8 mouse cellular contexts compared by ENCODE assay signal in genomic region chr7:119515492-119516271, GRCm38 (mm10). TPM values are rescaled to one million over a fixed set of nuclear protein-coding genes. Genes with fewer than 3 reads are reported as not detected.
DNase-seq lines count a peak whose midpoint lies in the region; ATAC-seq and TF ChIP-seq lines count a peak whose summit lies in the region.
"Had no signal": no experiment of that assay in that cellular context is flagged by ENCODE, and none has a peak within 500 bp of the region (broad histone marks: within the 10 kb centered on the region; RNA-seq: fewer than 3 reads in every experiment).

No protein-coding gene starts in this region.

- no peaks in the 10 kb centered on the region for H3K4me1 ChIP-seq in intestine, embryonic 14.5 days (replicated peaks; ENCODE audit: control insufficient read depth, insufficient read depth, low read length)
- H3K4me1 ChIP-seq in small intestine, adult 2 months (ENCODE audit: control insufficient read depth, insufficient read depth, insufficient read length, low read length), result peaks cover 7% of the 10 kb centered on the region; the same call in 1 of the 2 replicates
- H3K4me1 ChIP-seq: heart, embryonic 13.5 days had no signal

- peak; percentile 51; the same call in 1 of the 2 replicates for TF ChIP-seq CTCF in small intestine, adult 2 months (IDR thresholded peaks at IDR 0.05; ENCODE audit: extremely low read depth, insufficient read length, insufficient replicate concordance, low read depth, low read length)

- no peak overlapping the region for H3K9ac ChIP-seq in intestine, embryonic 14.5 days (ENCODE audit: low read length)
- H3K9ac ChIP-seq: heart, embryonic 13.5 days had no signal

- no peaks in the 10 kb centered on the region for H3K9me3 ChIP-seq in intestine, embryonic 14.5 days (ENCODE audit: control insufficient read depth, low read length)
- H3K9me3 ChIP-seq: heart, embryonic 13.5 days had no signal

- no peak overlapping the region for H3K4me3 ChIP-seq in intestine, embryonic 14.5 days (ENCODE audit: low read depth, low read length)
- H3K4me3 ChIP-seq in small intestine, adult 2 months (ENCODE audit: low read depth, low read length), result 0 out of 2 replicates have a peak overlapping the region, but pooled peaks have one; percentile 1
- H3K4me3 ChIP-seq: heart, embryonic 13.5 days had no signal

- peak; percentile 22 for DNase-seq in ovary, postnatal 14 days (ENCODE audit: low spot score)
- DNase-seq in ovary, postnatal 10 days (ENCODE audit: low spot score), result no peak
- DNase-seq in adrenal gland, postnatal 10 days, result peak; percentile 59
- peak; percentile 65 for DNase-seq in embryo, embryonic 10.5 days (ENCODE audit: low spot score)
- DNase-seq in intestine, embryonic 14.5 days (ENCODE audit: low spot score), result peak; percentile 70
- DNase-seq in lung, postnatal 14 days, result peak; percentile 48

- no peak overlapping the region for H3K4me2 ChIP-seq in intestine, embryonic 14.5 days (ENCODE audit: low read length)
- H3K4me2 ChIP-seq: heart, embryonic 13.5 days had no signal

- no peak overlapping the region for H3K27ac ChIP-seq in intestine, embryonic 14.5 days (ENCODE audit: low read depth)
- H3K27ac ChIP-seq in small intestine, adult 2 months (ENCODE audit: insufficient read depth, low read depth, low read length), result peak overlapping the region; percentile 26
- H3K27ac ChIP-seq: heart, embryonic 13.5 days had no signal

- no peaks in the 10 kb centered on the region for H3K27me3 ChIP-seq in intestine, embryonic 14.5 days (replicated peaks; ENCODE audit: control insufficient read depth, insufficient read depth, low read length)
- no peaks in the 10 kb centered on the region for H3K27me3 ChIP-seq in small intestine, adult 2 months (ENCODE audit: control insufficient read depth, insufficient read depth, low read length)

- no peak for ATAC-seq in intestine, embryonic 14.5 days (replicated peaks; ENCODE audit: low FRiP score, low TSS enrichment, low read depth)

- no peaks in the 10 kb centered on the region for H3K36me3 ChIP-seq in intestine, embryonic 14.5 days (ENCODE audit: control insufficient read depth, insufficient read depth, low read length)
- no peaks in the 10 kb centered on the region for H3K36me3 ChIP-seq in small intestine, adult 2 months (ENCODE audit: control insufficient read depth, insufficient read depth, low read length)
- H3K36me3 ChIP-seq: heart, embryonic 13.5 days had no signal

- TF ChIP-seq POLR2A in small intestine, adult 2 months (IDR thresholded peaks at IDR 0.05; ENCODE audit: low read depth, low read length), result no peak

- 65% methylated on average over 10 of the region's 10 CpGs for WGBS in intestine, embryonic 14.5 days
- WGBS in small intestine, adult 2 months, result 31% methylated on average over 10 of the region's 10 CpGs

RNA-seq across cellular contexts. Expression of gene Acsm5, which starts 3.6 kb away (rescaled TPM):
- total RNA-seq in adrenal gland, postnatal 10 days (2021), result 10 to 100 TPM in 1 of 2 experiments, 1 to 10 TPM in 1; 6.1 to 14.0 TPM
- not detected in 2 replicates for polyA plus RNA-seq in intestine, embryonic 14.5 days (2014; fragmentation: Nextera tagmentation; extraction: Ambion mirVana)
- 1.0 and 2.7 TPM in 2 replicates for polyA plus RNA-seq in small intestine, adult 2 months (2012; rRNA removed)
- polyA plus RNA-seq: heart, embryonic 13.5 days had no signal

RNA-seq across cellular contexts. Expression of gene Pdilt, which starts 7.6 kb away (rescaled TPM):
- under 1 TPM; 0.12 TPM for total RNA-seq in adrenal gland, postnatal 10 days (2021)
- polyA plus RNA-seq in intestine, embryonic 14.5 days (2014; fragmentation: Nextera tagmentation; extraction: Ambion mirVana), result not detected in 2 replicates
- not detected in 2 replicates for polyA plus RNA-seq in small intestine, adult 2 months (2012; rRNA removed)
- polyA plus RNA-seq: heart, embryonic 13.5 days had no signal

RNA-seq across cellular contexts. Expression of gene Umod, which starts 36.6 kb away (rescaled TPM):
- total RNA-seq in adrenal gland, postnatal 10 days (2021), result not detected
- not detected in 2 replicates for polyA plus RNA-seq in intestine, embryonic 14.5 days (2014; fragmentation: Nextera tagmentation; extraction: Ambion mirVana)
- 0.19 TPM in 1 of 2 replicates, not detected in the other for polyA plus RNA-seq in small intestine, adult 2 months (2012; rRNA removed)
- polyA plus RNA-seq: heart, embryonic 13.5 days had no signal

RNA-seq across cellular contexts. Expression of gene Acsm2, which starts 38.5 kb away (rescaled TPM):
- under 1 TPM in 1 of 2 experiments, not detected in 1; 0.27 TPM for total RNA-seq in adrenal gland, postnatal 10 days (2021)
- not detected in 2 replicates for polyA plus RNA-seq in intestine, embryonic 14.5 days (2014; fragmentation: Nextera tagmentation; extraction: Ambion mirVana)
- polyA plus RNA-seq in small intestine, adult 2 months (2012; rRNA removed), result not detected in 2 replicates
- polyA plus RNA-seq: heart, embryonic 13.5 days had no signal

RNA-seq across cellular contexts. Expression of gene Gp2, which starts 56.6 kb away (rescaled TPM):
- not detected for total RNA-seq in adrenal gland, postnatal 10 days (2021)
- not detected in 2 replicates for polyA plus RNA-seq in intestine, embryonic 14.5 days (2014; fragmentation: Nextera tagmentation; extraction: Ambion mirVana)
- 1.2 and 257 TPM in 2 replicates for polyA plus RNA-seq in small intestine, adult 2 months (2012; rRNA removed)
- polyA plus RNA-seq: heart, embryonic 13.5 days had no signal
